Mouse (Mus musculus) liver, postnatal 0 days (tissue): ENCODE results near the gene Hbb-y.

Experiments
- CTCF ChIP-seq: sonication (generic); IDR thresholded peaks from 2 replicates; pipeline ENCODE4 v1.5.1; 2016; ENCODE audit warnings: antibody characterized with exemption, low read depth
- EP300 ChIP-seq: IDR thresholded peaks from 2 replicates; pipeline ENCODE4 v1.6.1; 2016; ENCODE audit warnings: antibody characterized with exemption, low read depth, mild to moderate bottlenecking

GRCm38 (mm10) chr7:103859076-103859475 is 6.1 kb upstream of the Hbb-y start:
- TF ChIP-seq EP300 (peak; percentile 99), CTCF (no peak)
